Mouse (Mus musculus) retina, embryonic 14.5 days (tissue): Measurements from ENCODE around the gene Fem1a.
"Not testable (repeated sequence)": the region's sequence is repeated elsewhere in the genome, so short reads cannot be mapped to it uniquely, and the experiment has no call there.

Experiments
- DNase-seq: peaks from one replicate; pipeline ENCODE4 v3.0.0-alpha.2; 2015; ENCODE audit warnings: low spot score

Gene Fem1a

DNA sequence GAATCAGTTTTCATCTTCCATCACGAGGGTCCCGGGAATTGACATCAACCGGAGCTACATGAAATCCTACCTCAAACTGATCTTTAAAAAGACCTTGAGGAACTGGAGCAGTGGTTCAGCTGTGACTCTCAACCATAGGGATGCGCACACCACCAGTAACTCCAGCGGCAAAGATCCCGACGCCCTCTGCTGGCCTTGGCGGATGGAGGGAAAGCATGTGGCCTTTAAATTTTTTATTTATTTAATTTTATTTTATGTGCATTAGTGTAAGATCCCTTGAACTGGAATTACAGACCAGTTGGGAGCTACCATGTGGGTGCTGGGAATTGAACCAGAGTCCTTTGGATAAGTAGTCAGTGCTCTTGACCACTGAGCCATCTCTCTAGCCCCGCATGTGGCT, 1.2 kb upstream of the Fem1a start:
- no peak for DNase-seq

DNA sequence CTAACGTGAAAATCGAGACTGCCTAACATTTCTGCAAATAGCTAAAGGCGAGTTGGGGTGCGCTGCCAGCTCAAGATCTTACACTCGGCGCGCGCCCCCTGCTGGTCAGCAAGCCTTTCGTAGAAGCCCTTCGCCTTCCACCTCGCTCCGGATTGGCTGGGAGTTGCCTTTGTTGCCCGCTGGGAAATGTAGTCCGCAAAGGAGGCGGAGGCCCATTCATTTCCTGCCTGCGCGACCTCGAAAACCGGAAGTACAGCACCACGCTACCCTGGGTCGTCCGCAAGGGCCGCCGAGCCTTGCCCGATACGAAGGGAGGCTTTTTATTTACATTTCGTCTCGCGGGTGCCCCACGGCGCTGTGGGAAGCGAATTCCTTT, 759 bp upstream of the Fem1a start:
- DNase-seq, result peak; percentile 98

DNA sequence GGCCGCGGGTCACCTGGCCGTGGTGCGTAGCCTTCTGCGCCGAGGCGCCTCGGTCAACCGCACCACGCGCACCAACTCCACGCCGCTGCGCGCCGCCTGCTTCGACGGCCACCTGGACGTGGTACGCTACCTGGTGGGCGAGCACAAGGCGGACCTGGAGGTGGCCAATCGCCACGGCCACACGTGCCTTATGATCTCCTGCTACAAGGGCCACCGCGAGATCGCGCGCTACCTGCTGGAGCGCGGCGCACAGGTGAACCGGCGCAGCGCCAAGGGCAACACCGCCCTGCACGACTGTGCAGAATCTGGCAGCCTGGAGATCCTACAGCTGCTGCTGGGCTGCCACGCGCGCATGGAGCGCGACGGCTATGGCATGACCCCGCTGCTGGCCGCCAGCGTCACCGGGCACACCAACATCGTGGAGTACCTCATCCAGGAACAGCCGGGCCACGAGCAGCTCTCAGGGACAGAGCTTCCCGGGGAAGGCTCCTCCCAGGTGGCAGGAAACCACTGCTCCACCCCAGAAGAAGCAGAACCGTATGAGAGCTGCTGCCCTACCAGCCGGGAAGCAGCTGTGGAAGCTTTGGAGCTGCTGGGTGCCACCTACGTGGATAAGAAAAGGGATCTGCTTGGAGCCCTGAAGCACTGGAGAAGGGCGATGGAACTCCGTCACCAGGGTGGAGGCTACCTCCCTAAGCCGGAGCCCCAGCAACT, 728 bp downstream of the Fem1a start:
- DNase-seq, result no peak

DNA sequence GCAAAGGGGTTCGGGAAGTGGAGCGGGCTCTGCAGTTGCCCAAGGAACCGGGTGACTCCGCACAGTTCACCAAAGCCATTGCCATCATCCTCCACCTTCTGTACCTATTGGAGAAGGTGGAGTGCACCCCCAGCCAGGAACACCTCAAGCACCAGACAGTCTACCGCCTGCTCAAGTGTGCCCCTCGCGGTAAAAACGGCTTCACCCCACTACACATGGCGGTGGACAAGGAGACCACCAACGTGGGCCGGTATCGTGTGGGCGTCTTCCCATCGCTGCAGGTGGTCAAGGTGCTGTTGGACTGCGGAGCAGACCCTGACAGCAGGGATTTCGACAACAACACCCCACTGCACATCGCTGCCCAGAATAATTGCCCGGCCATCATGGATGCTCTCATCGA, 1.7 kb downstream of the Fem1a start:
- not testable (repeated sequence) for DNase-seq

DNA sequence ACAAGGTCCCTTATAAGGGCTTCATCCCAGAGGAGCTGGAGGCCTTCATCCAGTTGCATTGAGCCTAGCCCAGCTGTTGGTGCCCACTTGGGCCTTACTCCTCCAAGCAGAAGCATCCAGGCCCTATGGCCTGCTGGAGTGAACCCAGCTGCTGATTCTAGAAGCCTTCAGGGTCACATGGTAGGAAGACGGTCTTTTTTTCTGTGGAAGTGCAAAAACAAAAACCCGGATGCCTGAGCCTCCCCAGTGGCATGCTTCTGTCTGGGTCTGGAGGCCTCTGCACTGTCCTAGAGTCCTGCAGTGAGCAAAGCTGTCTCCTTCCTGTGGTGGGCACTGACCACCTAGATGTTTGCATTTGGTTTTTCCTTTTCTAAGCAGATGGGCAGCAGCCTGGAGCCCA, 2.2 kb downstream of the Fem1a start:
- not testable (repeated sequence) for DNase-seq

DNA sequence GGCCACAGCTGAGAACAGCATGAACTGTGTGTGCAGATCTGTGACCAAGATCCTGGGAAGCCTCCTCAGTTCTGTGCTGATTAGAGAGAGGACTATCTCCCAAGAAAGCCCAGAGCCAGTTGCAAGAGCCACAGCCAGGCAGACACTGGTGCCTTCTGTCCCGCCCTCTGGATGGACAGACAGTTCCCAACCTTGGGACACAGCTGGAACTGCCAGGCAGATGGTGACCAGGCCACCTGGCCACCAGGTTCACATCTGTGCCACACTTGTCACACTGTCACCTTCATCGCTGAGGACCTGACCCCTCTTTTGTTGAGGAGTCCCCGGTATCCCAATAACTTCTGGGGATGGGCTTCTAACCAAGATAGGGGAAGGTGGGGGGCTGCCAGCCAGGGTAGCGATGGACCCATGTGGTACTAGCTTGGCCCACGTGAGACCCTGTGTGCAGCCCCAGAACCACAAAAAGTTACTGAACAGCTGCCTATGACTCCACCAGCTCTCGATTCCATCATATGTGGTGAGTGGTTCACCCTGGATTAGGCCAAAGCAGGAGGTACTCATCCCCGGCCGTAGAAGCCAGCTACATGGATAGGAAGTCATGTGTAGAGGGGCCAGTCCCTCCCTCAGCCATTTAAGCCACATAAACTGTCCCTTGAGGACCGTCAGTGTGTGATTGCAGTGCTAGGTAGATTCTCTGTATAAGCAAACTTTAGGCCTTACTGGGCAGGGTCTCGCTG, 2.9 kb downstream of the Fem1a start:
- no peak for DNase-seq

DNA sequence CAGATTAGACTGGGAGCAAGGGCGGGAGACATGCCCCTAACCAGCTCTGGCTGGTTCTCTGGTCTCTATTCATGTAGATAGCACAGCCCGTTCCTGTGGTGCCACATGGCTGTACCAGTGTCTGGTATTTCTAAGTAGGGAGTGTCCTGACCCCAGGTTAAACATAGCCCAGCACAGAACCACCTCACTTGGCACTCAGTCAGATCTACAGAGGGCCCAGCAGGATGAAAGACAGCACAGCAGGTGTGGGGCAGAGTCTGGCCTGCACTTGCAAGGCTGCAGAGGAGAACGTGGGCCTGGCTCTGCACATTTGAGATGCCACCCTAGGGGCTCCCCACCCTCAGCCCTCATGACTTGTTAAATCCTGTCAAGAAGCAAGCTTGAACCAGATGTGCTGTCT, 4.6 kb downstream of the Fem1a start:
- DNase-seq, result no peak

DNA sequence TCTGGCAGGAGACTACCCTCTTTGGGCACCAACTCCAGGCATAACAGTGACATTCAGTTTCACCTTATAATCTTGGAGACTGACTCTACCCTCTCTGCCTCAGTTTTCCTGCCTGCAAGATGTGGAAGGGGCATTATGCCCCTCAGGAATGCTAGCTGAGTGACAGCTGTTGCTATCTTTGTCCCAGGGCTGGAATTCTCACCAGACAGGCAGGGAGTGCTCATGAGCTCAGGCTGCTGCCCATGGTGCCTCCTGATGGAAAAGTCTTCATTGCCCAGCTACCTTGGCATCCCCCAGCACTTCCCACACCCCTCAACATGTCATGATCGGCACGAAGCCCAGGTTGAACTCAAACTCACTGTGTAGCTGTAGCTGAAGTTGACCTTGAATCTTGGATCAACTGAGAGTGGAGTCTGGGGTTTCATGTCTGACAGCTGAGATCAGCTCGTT, 6.1 kb downstream of the Fem1a start:
- DNase-seq, result no peak

DNA sequence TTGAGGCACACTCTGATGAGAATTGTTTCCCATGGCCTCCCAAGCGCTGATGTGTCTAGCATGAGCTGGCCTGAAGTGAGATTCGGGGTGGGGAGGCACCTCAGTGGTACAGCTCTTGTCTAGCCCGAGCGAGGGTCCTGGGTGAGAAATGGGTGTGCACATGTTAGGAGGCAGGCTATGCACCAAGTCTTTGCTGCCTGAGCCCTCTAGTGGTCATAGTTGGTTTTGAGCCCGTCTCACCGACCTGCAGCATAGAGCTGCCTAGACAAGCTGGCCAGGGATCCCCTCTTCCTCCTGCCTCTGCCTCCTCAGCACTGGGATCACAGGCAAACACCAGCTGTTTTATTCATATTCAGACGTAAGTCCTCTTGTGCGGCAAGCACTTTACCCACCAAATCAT, 7.4 kb downstream of the Fem1a start:
- peak; percentile 87 for DNase-seq

DNA sequence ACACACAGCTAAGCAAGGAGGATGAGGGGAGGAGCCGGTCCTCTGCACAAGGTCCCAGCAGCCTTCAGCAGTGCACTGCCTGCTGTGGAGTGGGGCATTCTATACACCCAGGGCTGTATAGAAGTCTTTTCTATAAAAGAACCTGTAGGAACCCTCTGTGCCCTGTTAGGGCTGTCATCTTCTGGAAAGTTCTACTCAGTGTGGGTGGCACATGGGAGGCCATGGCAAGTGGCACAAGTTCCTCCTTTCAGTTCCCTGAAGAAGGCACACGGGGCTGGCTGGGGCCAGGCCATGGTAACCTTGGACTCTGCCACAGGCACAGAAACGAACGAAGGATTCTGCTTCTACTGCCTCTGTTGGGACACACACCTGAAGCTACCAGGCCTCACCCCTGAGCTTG, 8.4 kb downstream of the Fem1a start:
- DNase-seq, result no peak

DNA sequence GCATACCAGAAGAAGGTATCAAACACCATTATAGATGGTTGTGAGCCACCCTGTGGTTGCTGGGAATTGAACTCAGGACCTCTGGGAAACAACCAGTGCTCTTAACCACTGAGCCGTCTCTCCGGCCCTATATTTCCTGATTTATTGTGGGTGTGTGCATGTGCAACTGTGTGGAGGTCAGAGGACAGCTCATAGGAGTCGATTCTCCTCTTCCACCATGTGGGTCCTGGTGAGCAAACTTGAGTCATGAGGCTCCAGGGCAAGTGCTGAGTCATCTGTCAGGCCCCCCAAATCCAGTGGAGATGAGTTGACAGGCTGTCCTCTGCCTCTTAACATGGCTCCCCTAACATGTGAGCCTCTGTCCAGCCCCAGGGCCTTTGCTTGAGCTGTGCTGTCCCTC, 9.3 kb downstream of the Fem1a start:
- no peak for DNase-seq

DNA sequence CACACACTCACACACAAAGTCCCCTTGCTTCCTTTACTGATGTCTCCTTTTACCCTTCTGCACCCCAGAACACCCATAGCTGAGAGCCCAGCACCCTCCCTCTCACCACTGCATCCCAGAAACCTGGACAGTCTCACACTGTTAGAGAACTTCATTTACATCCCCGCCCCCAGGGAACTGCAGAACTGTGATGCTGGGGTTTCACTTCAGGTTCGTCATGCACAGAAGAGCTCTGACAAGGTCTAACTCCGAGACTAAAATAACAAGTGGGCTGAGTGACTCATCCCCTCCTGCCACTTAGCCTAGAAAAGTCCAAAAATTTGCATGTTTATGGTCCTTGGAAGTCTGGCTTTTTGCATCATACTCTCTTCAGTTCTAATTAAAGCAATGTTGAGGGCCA, 9.7 kb downstream of the Fem1a start:
- no peak for DNase-seq

DNA sequence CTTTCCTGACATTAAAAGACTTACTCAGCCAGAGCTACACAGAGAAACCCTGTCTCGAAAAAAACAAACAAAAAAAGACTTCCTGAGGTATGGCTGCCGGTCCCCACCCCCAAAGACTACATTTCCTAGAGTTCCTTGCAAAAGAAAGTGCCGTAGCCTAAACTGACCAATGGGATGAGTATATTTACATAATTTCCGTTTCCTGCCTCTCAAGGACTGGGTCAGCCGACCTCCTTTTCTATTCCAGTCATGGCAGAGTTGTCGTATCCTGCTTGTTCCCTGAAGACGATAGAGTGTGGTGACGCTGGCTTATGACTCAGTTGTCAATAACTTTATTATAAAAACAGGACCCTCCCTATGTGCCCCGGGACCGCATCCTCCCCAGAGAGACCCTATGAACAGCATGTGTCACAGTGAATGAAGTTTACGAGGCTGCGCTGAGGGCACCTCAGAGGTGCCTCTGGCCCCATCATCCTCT, 12.6 kb downstream of the Fem1a start:
- DNase-seq, result peak; percentile 83

DNA sequence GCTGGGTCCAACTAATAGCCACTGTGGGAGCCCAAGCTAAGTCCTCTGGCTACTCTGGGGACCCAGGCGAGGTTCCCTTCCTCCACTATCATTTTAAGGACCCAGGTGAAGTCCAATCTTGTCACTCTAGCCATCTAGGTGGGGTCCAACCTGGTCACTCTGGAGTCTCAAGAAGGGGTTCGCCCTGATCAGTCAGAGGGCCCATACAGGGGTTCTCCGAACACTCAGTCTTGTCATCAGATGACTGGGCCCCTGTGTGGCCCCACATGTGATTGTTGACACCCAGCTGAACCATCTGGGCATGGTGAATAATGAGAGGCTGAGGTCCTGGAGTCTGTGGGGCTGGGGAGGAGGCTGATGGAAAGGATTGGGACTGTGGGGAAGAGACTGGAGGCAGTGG, 13.1 kb downstream of the Fem1a start:
- no peak for DNase-seq

DNA sequence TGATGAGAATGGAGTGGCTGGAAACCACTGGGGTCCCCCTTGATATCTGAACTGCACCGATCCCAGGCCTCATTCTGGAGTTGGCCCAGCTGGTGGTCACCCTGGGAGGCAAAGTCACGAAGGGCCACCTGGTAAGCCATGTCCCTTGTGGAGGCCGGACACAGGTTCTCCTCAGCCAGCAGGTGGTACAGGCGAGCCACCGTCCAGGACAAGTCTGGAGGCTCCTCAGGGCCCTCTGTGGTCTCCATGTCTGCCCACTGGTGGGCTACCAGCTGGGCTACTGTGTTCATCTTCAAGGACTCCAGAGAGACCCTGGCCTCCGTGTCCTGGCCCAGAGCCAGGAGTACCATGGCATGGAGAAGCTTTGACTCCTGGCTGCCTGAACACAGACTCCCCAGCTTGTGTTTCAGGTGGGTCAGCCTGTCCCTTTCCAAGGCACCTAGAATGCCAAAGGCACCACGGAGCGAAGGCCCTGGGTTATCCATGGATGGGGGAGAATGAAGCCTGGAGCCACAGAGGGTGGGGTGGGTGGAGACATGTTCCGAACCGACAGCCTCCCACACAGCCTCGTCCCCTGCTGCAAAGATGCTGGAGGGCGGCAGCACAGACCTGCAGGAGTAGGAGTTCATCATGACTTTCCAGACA, 15.1 kb downstream of the Fem1a start:
- no peak for DNase-seq

DNA sequence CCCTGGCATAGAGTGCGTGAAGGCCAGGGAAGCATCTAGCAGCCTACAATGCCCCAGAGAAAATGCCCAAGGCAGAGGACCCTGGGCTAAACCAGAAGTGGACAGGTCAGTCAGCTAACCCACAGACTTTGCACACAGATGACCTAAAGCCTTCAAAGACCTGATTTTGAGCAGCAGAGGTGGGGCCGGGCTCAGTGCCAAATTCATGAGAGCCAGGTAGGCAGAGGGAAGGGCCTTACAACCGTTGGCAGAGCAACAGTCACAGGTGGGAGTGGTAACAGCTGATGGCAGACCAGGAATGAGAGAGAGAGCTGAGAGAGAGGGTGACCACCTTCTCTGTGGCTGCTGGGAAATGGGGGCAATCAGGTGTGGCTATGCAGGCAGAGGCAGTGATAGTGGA, 16.0 kb downstream of the Fem1a start:
- DNase-seq, result no peak

DNA sequence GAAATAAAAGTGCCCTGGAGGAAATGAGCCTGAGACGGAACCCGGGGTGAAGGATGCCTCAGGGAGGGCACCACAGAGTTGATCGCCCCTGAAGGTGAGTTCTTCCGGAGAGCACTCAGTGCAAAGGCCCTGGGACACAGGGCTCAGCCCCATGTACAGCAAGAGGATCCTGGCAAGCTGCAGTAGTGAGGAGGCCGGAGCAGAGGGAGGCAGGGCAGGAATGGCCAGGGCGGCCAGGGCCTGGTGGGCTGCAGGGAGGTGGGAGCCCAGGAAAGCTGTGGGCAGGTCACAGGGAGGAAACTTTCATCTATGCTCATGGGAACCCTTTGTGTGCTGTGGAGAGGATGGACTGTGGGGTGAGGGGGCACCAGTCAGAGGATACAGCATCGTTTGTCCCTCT, 16.9 kb downstream of the Fem1a start:
- DNase-seq, result no peak

DNA sequence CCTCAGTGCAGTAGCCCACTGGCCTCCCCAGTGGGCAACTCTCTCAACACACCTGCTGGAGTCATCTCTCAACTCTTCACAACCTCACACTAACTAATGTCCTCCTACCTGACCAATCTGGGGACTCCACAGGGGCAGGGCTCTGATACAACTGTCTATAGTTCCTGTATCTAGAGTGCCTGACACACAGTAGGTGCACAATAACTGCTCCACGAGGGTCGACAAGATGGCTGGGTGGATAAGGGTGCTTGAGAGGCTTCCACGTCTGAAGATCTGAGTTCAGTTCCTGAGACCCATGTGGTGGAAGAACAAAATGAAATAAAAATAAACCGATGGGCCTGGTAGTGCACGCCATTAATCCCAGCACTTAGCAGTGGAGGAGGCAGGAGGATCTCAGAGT, 17.4 kb downstream of the Fem1a start:
- DNase-seq, result no peak

DNA sequence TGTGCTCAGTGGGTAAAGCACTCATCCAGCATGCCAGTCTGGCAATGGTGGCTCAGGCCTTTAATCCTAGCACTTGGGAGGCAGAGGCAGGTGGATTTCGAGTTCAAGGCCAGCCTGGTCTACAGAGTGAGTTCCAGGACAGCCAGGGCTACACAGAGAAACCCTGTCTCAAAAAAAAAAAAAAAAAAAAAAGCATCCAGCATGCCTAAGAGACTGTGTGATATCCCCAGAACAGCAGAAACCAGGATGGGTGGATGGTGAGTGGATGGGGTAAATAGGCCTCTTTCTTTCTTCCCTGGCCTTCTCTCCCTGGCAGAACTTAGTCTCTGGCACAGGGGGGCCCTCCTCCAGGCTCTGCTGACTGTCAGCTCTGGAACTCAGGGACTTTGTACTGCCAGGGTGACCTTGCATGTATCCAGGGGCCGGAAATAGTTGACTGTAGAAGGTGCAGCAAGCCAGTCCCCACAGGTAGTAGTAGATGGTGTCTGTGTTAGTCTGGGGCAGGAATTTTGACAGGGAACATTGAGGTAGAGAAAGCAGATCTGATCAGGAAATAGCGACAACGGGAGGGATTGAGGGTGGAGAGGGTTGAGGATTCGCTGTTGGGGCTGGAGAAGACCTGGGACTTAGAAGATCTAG, 19.4 kb downstream of the Fem1a start:
- no peak for DNase-seq

DNA sequence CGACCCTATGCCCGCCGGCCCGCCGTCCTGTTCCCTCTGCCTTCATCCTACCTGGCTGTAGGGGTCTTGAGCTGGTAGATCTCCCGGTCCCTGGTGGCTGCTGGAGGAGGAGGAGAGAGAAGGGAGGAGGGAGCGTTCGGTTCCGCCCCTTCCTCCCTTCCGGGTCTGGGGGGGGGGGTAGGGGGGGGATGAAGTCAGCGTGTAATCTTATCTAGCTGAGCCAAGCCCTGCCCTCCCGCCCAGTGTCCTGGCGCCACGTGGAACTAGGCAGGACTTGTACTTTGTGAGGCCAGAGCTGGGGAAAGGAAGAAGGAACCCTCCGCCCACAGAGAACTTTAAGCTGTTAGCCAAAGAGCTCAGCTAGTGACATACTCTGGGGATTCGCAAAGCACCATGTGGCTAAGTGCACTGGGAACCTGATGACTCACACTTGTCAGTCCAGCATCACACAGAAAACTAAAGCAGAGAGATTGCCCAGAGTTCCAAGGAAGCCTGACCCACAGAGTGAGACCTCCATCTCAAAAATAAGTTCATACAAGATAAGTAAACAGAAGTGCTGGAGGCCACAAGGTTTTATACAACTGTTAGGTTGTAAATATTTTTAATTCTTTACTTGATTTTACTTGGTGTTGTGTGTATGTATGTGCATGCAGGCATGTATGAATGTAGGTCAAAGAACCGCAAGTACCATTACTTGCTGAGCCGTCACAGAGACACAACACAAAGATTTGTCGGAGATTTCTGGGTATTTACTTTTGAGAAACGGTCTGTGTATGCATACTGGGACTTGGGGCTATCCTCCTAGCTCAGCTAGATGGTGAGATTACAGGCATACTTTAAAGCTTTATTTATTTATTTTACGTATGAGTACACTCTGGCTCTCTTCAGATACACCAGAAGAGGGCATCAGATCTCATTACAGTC, 20.3 kb downstream of the Fem1a start, which contains the start of gene Ticam1:
Gene Ticam1, minus strand, starts transcription at position 144 of the 924 bp plus-strand sequence.
- DNase-seq, result peak; percentile 88

DNA sequence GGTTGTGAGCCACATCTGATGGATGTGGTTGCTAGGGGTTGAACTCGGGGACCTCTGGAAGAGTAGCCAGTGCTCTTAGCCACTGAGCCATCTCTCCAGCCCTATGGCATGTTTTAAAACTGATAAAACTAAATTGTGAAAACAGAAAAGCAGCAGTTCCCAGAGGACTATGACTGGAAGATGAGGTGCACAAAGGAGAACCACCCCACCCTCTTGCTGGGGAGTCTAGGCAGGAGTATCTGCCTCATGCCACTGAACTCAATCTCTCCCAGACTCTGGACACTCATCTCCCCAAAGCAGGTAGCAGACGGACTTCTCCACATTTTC, 20.9 kb downstream of the Fem1a start:
- DNase-seq, result no peak

DNA sequence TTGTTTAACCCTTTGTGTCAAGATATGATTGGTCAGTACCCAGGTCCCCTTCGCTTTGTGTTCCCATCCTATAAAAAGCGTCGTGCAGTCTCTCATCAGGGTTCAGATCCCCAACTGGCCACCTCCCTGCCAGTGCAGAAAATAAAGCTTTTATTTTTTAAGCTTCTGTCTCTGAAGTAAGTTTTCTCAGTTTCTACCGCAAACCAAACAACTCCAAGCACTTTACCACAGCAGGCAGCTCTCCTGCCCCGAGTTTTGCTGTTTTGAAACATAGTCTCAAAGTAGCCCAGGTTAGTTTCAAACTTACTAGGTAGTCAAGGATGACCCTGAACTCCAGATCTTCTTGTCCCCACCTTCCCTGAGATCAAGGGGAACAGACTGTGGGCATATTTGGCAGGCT, 21.7 kb downstream of the Fem1a start:
- DNase-seq, result no peak
